Mouse (Mus musculus): ENCODE data around the gene Nbea. TPM values are rescaled to one million over a fixed set of nuclear protein-coding genes. Genes with fewer than 3 reads are reported as not detected.

Gene Nbea
- polyA plus RNA-seq (2014; fragmentation: Illumina TruSeq; extraction: RNeasy Lipid Tissue Mini Kit (QIAGEN cat#74804); ENCODE audit: low read depth, low replicate concordance): 19.4 TPM

GRCm38 (mm10) chr3:56183159-56184133 is at the start of gene Nbea:
Gene Nbea, minus strand, starts transcription at chr3:56183701.

GRCm38 (mm10) chr3:55782056-55782687 is 401.3 kb downstream of the Nbea start, which contains the start of gene Mab21l1:
Gene Mab21l1, plus strand, starts transcription at chr3:55782510.

Data from adipose tissue, adult 10 weeks (tissue).